Mouse (Mus musculus) 3134 (cell line): Measurements from ENCODE around the gene Syne3.

Source experiments
- DNase-seq: peaks from one replicate; pipeline ENCODE4 v3.0.0-alpha.2; 2011; ENCODE audit warnings: low spot score; ENCODE audit not compliant: insufficient read length; ENCODE audit errors: extremely low read depth

Syne3 gene

DNA sequence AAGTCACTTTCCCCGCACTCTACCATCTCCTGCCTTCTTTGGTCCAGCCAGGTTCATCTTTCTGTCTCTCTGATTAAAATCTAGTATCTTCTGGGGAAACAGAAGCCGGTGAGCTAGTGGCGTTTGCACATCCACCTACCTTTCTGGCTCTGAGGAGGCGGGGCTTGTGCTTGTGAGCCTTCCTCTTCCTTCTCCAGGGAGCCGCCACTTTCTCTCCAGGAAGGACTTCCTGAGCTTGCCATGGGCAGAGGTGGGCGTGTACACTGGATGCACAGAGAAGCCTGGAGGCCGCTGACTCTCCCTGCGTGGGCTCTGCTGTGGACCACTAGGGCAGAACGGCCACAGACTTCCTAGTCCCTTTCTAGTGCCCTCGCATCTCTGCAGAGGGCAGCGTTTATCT, 110.4 kb downstream of the Syne3 start:
- DNase-seq = no peak

DNA sequence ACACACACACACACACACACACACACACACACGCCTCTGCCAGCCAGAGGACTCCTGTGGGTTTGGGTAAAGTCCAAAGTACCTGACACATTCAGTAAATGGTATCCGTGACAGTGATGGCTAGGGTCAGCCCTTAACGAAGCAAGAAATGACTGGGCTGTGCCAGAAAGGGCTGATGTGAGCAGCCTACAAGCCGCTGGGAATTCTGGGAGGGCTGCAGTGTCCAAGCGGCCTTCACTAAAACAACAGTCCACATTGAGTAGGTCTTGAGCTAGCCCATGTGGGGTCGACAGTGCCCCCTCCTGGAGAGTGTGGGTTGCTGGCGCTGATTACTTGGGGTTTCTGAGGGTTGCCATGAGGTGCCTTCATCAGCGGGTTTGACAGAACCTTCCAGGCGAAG, 110.9 kb downstream of the Syne3 start:
- no peak for DNase-seq

DNA sequence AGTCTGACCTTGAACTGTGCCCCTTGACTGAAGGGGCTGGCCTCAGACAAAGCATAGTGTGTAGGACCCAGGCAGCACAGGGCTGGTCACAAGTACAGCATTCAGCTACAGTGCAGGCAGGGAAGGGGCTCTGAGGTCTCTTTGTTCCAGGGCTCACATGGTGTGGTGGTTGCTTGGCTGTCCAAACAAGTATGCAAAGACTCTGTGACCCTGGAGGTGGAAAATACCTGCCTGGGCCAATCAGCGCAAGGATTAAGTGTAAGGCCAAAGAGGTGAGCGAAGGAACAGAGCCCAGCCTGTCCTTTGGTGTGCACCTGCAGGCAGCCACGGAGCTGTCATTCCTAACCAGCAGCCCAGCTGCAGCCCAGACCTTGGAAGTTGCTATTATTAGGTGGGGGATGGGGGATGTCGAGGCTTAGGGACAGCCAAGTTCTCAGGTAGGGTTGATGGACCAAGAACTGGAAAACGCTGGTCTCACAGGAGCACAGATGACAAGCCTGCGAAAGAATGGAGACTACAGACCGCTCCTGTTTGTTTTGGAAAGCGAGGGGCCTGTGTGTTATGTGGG, 112.5 kb downstream of the Syne3 start:
- no peak for DNase-seq

DNA sequence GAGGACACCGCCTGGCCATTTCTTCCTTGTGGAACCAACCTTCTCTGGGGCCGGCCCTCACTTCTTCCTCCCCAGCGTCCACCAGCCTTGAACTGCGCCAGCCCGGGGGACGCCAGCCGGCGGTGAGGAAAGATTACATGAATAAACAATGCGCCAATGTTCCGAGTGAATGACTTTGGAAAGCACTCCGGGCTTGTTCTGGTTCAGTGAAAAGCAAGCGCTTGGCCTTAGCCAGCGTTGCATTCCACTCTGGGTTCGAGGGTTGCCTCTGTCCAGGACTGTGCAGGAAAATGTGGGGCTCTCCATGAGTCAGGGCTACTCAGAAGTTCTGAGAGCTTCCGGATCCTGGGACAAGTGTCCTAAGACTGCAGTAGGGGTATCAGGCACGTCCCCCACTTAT, 113.0 kb downstream of the Syne3 start:
- DNase-seq = no peak

DNA sequence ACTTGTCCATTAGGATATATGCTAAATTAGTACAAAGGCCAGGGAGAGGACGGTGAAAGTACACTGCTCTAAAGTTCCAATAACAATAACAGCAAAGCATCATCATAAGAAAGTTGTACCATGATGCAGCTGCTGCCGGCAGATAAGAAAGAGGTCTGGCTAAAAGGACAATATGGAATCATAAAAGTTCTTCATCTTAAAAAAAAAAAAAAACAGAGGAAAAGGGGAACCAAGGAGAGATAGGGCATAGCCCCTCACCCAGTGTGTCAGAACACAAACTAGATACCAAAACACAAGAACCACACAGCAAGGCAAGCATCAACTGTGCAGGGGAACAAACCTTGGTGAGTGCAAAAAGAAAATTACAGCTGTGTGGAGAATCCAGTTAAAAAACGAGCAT, 117.4 kb downstream of the Syne3 start:
- no peak for DNase-seq

DNA sequence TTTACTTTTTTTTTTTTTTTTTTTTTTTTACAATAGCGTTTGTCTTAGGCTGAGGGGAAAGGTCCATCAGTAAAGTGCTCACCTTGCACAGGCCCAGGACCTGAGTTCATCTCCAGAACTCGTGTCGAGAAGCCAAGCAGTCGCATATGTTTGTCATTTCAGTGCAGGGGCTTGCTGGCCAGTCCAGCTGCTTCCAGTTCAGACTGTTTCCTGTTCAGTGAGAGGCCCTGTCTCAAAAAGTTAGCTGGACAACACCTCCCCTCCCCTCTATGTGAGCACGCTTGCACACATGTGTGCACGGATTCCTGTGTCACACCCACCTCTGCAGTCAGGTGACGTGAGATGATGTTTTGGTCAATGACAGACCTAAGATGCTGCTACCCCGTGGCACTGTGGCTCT, 119.5 kb downstream of the Syne3 start:
- no peak for DNase-seq

DNA sequence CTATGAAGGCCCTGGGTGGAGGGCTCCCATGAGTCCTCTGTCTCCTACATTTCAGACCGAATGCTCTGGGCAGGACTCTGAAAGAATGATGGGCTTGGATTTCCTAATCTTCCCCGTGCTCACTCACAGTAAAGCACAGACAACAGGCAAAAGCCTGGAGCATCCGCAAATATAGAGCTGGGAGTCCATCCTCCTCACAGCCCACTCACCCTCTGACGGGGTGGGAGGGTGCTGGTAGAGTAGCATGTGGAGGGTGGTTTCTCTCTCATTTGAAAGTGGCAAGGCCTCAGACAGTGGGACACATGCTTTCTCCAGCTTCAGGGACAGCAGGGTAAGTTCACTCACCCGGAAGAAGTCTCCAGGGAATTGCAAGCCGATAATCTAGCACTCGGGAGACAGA, 123.5 kb downstream of the Syne3 start:
- DNase-seq = no peak

DNA sequence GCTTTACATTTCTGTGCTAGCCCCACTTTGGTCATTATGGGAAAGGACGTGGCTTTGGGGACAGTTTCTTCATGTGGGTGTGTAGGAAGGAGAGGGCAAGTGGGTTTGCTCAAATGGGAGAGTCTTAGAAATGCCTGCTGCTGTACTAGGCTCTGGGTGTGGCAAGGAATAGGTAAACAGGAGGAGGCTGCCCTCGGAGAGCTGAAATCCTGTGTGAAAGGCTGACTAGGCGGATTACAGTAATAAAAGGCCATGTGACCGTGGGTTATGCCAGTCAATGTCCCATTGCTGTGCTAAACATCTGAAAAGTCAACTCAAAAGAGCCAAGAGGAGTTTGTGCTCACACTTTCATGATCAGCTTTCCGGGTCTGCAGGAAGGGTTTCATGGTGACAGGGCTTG, 127.1 kb downstream of the Syne3 start:
- DNase-seq = no peak

DNA sequence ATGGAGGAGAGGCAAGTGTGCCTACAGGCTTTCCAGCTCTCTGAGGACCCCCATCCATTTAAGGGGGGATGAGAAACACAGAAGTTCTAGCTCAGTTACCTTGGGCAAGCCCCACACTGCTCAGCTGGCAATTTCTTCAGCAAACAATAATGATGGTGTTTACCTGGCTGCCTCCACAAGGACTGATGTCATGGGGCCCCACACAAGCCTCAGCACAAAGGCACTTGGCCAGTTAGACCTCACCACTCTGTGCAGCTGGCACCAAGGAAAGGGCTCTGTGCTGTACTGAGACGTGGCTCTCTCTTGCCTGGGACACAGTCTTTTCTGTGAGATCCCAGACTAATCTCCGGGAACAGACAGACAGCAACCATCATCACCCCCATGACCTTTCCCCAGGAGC, 127.5 kb downstream of the Syne3 start:
- DNase-seq = no peak

DNA sequence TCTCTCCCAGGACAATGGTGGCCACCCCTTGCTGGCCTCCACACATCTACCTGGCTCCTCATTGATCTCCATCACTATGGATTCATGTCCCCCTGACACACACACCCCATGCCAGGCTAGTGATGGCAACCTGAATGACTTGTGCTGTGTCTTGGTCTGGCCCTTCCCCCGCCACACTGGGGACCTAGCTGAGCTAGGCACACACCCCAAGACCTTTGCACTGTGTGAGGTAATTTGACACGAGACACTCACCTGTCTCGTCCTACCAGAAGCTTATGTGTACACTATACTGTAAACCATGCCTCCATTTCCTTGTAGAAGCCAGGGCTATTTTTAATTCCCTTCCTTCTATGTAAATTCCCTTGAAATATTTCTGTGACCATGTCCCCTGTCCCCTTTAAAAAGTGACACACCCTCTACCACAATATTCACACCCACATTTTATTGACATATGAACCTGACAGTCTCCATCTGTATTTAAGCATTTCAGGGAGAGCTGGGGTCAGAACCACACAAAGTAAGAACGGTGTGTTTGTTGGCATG, 128.0 kb downstream of the Syne3 start:
- DNase-seq = no peak

DNA sequence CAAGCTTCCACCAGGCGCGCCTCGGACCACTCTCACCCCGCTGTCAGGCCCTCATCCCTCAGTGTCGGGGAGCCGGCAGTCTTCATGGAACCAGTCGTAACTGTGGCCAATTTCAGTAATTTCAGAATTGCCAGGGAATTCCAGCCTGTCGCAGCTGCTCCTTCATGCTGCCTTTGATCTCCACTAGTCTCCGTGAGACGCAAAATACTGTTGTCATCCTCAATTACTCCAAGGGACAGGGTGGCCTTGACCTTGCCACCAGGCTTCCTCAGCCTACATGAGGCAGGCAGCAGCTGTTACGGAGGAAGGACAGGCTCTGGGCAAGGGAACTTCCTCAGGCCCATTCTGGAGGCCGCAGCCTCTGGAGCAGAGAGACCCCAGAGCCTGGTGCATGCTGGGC, 129.2 kb downstream of the Syne3 start:
- no peak for DNase-seq
